Mouse (Mus musculus): ENCODE measurements around the gene Trak1. TPM values are rescaled to one million over a fixed set of nuclear protein-coding genes. Genes with fewer than 3 reads are reported as not detected.

Trak1 gene
- polyA plus RNA-seq, 1 experiment from 2014 or later = 5.1 TPM

- WGBS (ENCODE audit: insufficient replicate concordance) = 85% methylated on average over 5 of the region's 5 CpGs
- TF ChIP-seq CTCF (IDR thresholded peaks at IDR 0.05; ENCODE audit: low read depth) (no peak), EP300 (IDR thresholded peaks at IDR 0.05; ENCODE audit: low read depth) (no peak)
These were observed 98.5 kb downstream of the Trak1 start for GRCm38 (mm10) chr9:121395812-121396211.

GRCm38 (mm10) chr9:121398100-121398760 is 100.9 kb downstream of the Trak1 start:
- Histone ChIP-seq H3K27ac (ENCODE audit: low read depth) (no peak overlapping the region), H3K9me3 (ENCODE audit: low read length) (no peaks in the 10 kb centered on the region), H3K4me1 (ENCODE audit: insufficient read depth) (peaks cover 3% of the 10 kb centered on the region; the same call in 1 of the 2 replicates), H3K27me3 (ENCODE audit: insufficient read depth, low read length) (no peaks in the 10 kb centered on the region), H3K36me3 (replicated peaks; ENCODE audit: insufficient read depth, low read length) (peaks cover 7% of the 10 kb centered on the region), H3K4me3 (ENCODE audit: low read depth, low read length) (no peak overlapping the region), H3K4me2 (ENCODE audit: low read depth, low read length) (no peak overlapping the region), H3K9ac (replicated peaks) (no peak overlapping the region)
- ATAC-seq = no peak
- no peak for TF ChIP-seq CTCF (IDR thresholded peaks at IDR 0.05; ENCODE audit: low read depth)
- no peak for TF ChIP-seq EP300 (IDR thresholded peaks at IDR 0.05; ENCODE audit: low read depth)
- no peak for DNase-seq
- WGBS (ENCODE audit: insufficient replicate concordance) = 75% methylated on average over 17 of the region's 17 CpGs

More at GRCm38 (mm10) chr9:121395812-121396211, 98.5 kb downstream of the Trak1 start:
- H3K27ac ChIP-seq (ENCODE audit: low read depth) = no peak overlapping the region
- H3K4me3 ChIP-seq (ENCODE audit: low read depth, low read length) = no peak overlapping the region
- H3K9me3 ChIP-seq (ENCODE audit: low read length) = no peaks in the 10 kb centered on the region
- H3K4me2 ChIP-seq (ENCODE audit: low read depth, low read length) = no peak overlapping the region
- no peak for DNase-seq
- no peak for ATAC-seq
- no peak overlapping the region for H3K9ac ChIP-seq (replicated peaks)
- H3K27me3 ChIP-seq (ENCODE audit: insufficient read depth, low read length) = no peaks in the 10 kb centered on the region
- peaks cover 15% of the 10 kb centered on the region for H3K36me3 ChIP-seq (replicated peaks; ENCODE audit: insufficient read depth, low read length)
- peaks cover 3% of the 10 kb centered on the region; the same call in 1 of the 2 replicates for H3K4me1 ChIP-seq (ENCODE audit: insufficient read depth)

- TF ChIP-seq EP300 (IDR thresholded peaks at IDR 0.05; ENCODE audit: low read depth) (no peak), CTCF (IDR thresholded peaks at IDR 0.05; ENCODE audit: low read depth) (no peak)
- H3K9me3 ChIP-seq (ENCODE audit: low read length) = no peaks in the 10 kb centered on the region
- no peaks in the 10 kb centered on the region for H3K27me3 ChIP-seq (ENCODE audit: insufficient read depth, low read length)
- WGBS (ENCODE audit: insufficient replicate concordance) = 87% methylated on average over 7 of the region's 7 CpGs
- no peak for DNase-seq
- no peak overlapping the region for H3K4me2 ChIP-seq (ENCODE audit: low read depth, low read length)
- no peak for ATAC-seq
- peaks cover 3% of the 10 kb centered on the region; the same call in 1 of the 2 replicates for H3K4me1 ChIP-seq (ENCODE audit: insufficient read depth)
- H3K9ac ChIP-seq (replicated peaks) = no peak overlapping the region
- H3K27ac ChIP-seq (ENCODE audit: low read depth) = no peak overlapping the region
- peaks cover 6% of the 10 kb centered on the region for H3K36me3 ChIP-seq (replicated peaks; ENCODE audit: insufficient read depth, low read length)
- H3K4me3 ChIP-seq (ENCODE audit: low read depth, low read length) = no peak overlapping the region
These were observed 101.5 kb downstream of the Trak1 start for GRCm38 (mm10) chr9:121398761-121399160.

- DNase-seq (no peak), ATAC-seq (no peak)
- Histone ChIP-seq H3K4me3 (ENCODE audit: low read depth, low read length) (no peak overlapping the region), H3K36me3 (replicated peaks; ENCODE audit: insufficient read depth, low read length) (no peaks in the 10 kb centered on the region; the same call in 1 of the 2 replicates), H3K27ac (ENCODE audit: low read depth) (no peak overlapping the region), H3K4me2 (ENCODE audit: low read depth, low read length) (no peak overlapping the region), H3K27me3 (ENCODE audit: insufficient read depth, low read length) (no peaks in the 10 kb centered on the region), H3K9me3 (ENCODE audit: low read length) (no peaks in the 10 kb centered on the region), H3K9ac (replicated peaks) (no peak overlapping the region), H3K4me1 (ENCODE audit: insufficient read depth) (peaks cover 3% of the 10 kb centered on the region; the same call in 1 of the 2 replicates)
- TF ChIP-seq EP300 (IDR thresholded peaks at IDR 0.05; ENCODE audit: low read depth) = no peak
- TF ChIP-seq CTCF (IDR thresholded peaks at IDR 0.05; ENCODE audit: low read depth) = no peak
- 91% methylated on average over 8 of the region's 8 CpGs for whole genome bisulfite sequencing (ENCODE audit: insufficient replicate concordance)
These were observed 103.3 kb downstream of the Trak1 start for GRCm38 (mm10) chr9:121400608-121401007.

- no peaks in the 10 kb centered on the region for H3K27me3 ChIP-seq (ENCODE audit: insufficient read depth, low read length)
- 61% methylated on average over 16 of the region's 16 CpGs for WGBS (ENCODE audit: insufficient replicate concordance)
- TF ChIP-seq CTCF (IDR thresholded peaks at IDR 0.05; ENCODE audit: low read depth) (no peak), EP300 (IDR thresholded peaks at IDR 0.05; ENCODE audit: low read depth) (no peak)
- no peak overlapping the region for H3K27ac ChIP-seq (ENCODE audit: low read depth)
- H3K9me3 ChIP-seq (ENCODE audit: low read length) = no peaks in the 10 kb centered on the region
- H3K4me1 ChIP-seq (ENCODE audit: insufficient read depth) = no peaks in the 10 kb centered on the region
- no peak overlapping the region for H3K4me2 ChIP-seq (ENCODE audit: low read depth, low read length)
- H3K9ac ChIP-seq (replicated peaks) = no peak overlapping the region
- DNase-seq (no peak), ATAC-seq (no peak)
- H3K36me3 ChIP-seq (replicated peaks; ENCODE audit: insufficient read depth, low read length) = no peaks in the 10 kb centered on the region
- no peak overlapping the region for H3K4me3 ChIP-seq (ENCODE audit: low read depth, low read length)
These were observed 105.9 kb downstream of the Trak1 start for GRCm38 (mm10) chr9:121403157-121403671.

GRCm38 (mm10) chr9:121403699-121404098 is 106.4 kb downstream of the Trak1 start:
- Histone ChIP-seq H3K27me3 (ENCODE audit: insufficient read depth, low read length) (no peaks in the 10 kb centered on the region), H3K27ac (ENCODE audit: low read depth) (no peak overlapping the region), H3K4me1 (ENCODE audit: insufficient read depth) (no peaks in the 10 kb centered on the region), H3K9me3 (ENCODE audit: low read length) (no peaks in the 10 kb centered on the region), H3K9ac (replicated peaks) (no peak overlapping the region), H3K4me3 (ENCODE audit: low read depth, low read length) (no peak overlapping the region), H3K36me3 (replicated peaks; ENCODE audit: insufficient read depth, low read length) (no peaks in the 10 kb centered on the region), H3K4me2 (ENCODE audit: low read depth, low read length) (no peak overlapping the region)
- WGBS (ENCODE audit: insufficient replicate concordance) = 82% methylated on average over 11 of the region's 11 CpGs
- DNase-seq (no peak), ATAC-seq (no peak)
- no peak for TF ChIP-seq CTCF (IDR thresholded peaks at IDR 0.05; ENCODE audit: low read depth)
- TF ChIP-seq EP300 (IDR thresholded peaks at IDR 0.05; ENCODE audit: low read depth) = no peak

Measured in liver, postnatal 0 days (tissue).